Mouse (Mus musculus): ENCODE measurements around the gene Nfia. TPM values are rescaled to one million over a fixed set of nuclear protein-coding genes. Genes with fewer than 3 reads are reported as not detected.

The Nfia gene
- polyA plus RNA-seq, 1 experiment, result 8.1 TPM

DNA sequence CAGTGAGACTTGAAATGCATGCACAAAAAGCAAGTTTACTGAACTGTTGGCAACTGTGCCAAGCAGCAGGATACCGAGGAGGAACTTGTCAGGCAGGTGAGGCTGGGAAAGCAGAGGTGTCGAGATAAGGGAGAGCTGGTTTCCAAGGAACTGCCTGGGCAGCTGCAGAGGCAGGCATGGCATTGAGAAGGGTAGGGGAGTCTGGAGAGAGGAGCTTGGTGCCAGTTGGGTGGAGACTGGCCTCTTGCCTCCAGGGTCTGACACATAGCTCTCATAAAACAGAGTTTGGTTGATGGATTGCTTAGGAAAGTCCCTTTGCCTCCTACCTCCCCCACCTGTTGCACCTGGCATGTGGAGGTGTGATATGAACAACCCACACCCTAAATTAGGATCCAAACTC is 358.3 kb downstream of the Nfia start:
- no peaks in the 10 kb centered on the region for H3K4me1 ChIP-seq (ENCODE audit: control insufficient read depth, insufficient read depth, low read length)
- no peak overlapping the region for H3K27ac ChIP-seq (ENCODE audit: insufficient read depth, low read depth, low read length)
- H3K4me3 ChIP-seq (ENCODE audit: insufficient read depth, low read length), result no peak overlapping the region
- TF ChIP-seq POLR2A (IDR thresholded peaks at IDR 0.05; ENCODE audit: borderline replicate concordance, low read depth, low read length), result no peak

DNA sequence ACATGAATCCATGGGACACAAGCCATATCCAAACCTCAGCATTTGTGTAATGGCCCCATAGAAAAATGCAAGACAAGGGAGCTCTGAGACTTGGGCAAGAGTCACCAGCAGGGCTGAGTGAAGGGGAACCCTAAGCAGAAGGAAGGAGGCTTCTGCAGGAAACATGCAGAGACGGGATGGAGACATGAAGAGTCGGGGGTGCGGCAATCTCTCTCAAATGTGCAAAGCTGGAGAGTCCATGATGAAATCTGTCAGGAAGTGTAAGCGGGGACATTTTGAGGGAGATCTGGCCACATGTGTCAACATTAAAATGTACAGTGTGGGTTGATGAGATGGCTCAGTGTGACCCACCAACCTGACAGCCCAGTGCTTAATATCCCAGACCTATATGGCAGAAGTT is 361.5 kb downstream of the Nfia start:
- Histone ChIP-seq H3K4me1 (ENCODE audit: control insufficient read depth, insufficient read depth, low read length) (no peaks in the 10 kb centered on the region), H3K27ac (ENCODE audit: insufficient read depth, low read depth, low read length) (no peak overlapping the region), H3K4me3 (ENCODE audit: insufficient read depth, low read length) (no peak overlapping the region)
- TF ChIP-seq CTCF (IDR thresholded peaks at IDR 0.05; ENCODE audit: low read depth, low read length) (no peak), POLR2A (IDR thresholded peaks at IDR 0.05; ENCODE audit: borderline replicate concordance, low read depth, low read length) (no peak)

DNA sequence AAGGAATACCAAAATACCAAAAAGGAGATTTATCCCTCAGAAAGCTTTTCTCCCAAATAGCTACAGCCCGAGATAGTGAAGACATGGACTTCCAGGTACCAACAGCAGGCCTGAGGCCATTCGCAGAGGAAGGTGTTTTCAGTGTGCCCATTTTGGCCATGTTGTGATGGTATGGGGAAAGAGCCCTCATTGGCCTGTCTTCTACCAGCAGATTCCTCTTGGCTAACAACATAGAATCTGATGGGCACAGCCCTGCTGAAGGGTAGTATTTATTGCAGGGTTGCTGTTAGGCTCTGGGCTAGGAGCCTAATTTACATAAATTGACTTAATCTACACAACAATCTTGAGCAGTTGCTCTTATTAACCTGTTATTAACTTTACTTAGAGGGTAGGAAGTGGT is 363.5 kb downstream of the Nfia start:
- Histone ChIP-seq H3K4me3 (ENCODE audit: insufficient read depth, low read length) (no peak overlapping the region), H3K27ac (ENCODE audit: insufficient read depth, low read depth, low read length) (no peak overlapping the region), H3K4me1 (ENCODE audit: control insufficient read depth, insufficient read depth, low read length) (no peaks in the 10 kb centered on the region)
- no peak for TF ChIP-seq POLR2A (IDR thresholded peaks at IDR 0.05; ENCODE audit: borderline replicate concordance, low read depth, low read length)
- TF ChIP-seq CTCF (IDR thresholded peaks at IDR 0.05; ENCODE audit: low read depth, low read length), result no peak

DNA sequence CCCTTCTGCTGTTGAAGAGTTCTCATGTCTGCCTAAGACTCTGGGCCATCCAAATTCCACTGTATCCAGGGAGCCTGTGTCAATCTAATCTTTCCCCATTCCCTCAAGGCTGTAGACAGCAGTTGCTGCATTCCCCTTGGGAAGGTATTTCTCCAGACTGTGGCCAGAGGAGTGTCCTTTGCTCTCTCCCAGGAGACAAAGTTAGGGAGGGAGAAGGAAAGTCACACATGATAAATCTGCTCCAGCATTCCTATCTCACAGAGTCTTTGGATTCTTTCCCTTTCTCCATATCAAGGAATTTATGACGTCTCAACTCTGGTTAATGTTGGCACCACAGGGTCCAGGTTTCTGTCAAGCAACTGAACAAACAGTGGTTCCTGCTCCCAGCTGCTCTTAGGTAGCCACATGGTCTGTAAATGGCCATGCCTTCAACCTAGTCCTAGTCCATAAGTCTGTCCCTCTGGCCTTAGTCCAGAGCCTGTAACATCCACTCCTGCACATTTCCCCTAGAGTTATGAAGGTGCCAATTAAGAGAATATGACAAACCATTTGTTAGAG is 370.4 kb downstream of the Nfia start:
- no peak overlapping the region for H3K27ac ChIP-seq (ENCODE audit: insufficient read depth, low read depth, low read length)
- H3K4me3 ChIP-seq (ENCODE audit: insufficient read depth, low read length), result no peak overlapping the region
- TF ChIP-seq CTCF (IDR thresholded peaks at IDR 0.05; ENCODE audit: low read depth, low read length) (no peak), POLR2A (IDR thresholded peaks at IDR 0.05; ENCODE audit: borderline replicate concordance, low read depth, low read length) (no peak)
- no peaks in the 10 kb centered on the region for H3K4me1 ChIP-seq (ENCODE audit: control insufficient read depth, insufficient read depth, low read length)

DNA sequence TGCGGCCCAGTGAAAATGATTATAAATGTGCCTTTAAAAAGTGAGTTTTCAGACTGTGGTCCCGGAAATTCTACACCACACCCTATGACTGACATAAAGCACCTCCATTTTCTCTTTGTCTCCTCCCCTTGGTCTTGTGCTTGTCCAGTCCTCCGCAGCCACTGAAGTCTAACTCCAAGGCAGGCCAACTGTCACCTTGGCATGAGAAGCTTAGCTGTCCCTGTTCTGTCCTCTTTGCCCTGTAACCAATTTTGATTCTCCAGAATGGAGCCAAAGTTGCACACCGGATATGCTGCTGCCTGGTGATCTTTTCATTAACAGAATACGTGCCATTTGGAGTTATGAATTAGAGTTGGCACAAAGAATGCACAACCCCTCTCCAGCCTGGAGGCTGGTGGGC is 378.0 kb downstream of the Nfia start:
- no peak overlapping the region for H3K27ac ChIP-seq (ENCODE audit: insufficient read depth, low read depth, low read length)
- TF ChIP-seq POLR2A (IDR thresholded peaks at IDR 0.05; ENCODE audit: borderline replicate concordance, low read depth, low read length) (no peak), CTCF (IDR thresholded peaks at IDR 0.05; ENCODE audit: low read depth, low read length) (no peak)
- H3K4me3 ChIP-seq (ENCODE audit: insufficient read depth, low read length), result no peak overlapping the region
- no peaks in the 10 kb centered on the region for H3K4me1 ChIP-seq (ENCODE audit: control insufficient read depth, insufficient read depth, low read length)

DNA sequence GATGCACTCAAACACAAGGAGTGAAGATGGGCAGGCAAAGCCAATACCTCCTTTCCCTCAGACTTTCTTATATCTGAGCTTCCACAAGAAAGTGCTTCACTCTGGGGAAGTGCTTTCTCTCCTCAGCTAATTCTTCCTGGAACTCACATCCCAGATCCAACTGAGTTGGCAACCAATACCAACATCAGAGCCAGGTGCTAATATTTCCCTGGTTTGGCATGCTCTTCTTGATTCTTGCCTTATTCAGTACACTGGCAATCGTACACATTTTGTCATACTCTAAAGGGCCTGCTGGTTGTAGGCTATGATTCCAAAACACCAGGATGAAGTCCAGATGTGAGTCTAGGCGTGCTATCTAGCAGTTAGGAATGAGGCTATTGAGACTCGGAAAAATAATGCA is 385.4 kb downstream of the Nfia start:
- H3K27ac ChIP-seq (ENCODE audit: insufficient read depth, low read depth, low read length), result no peak overlapping the region
- no peak for TF ChIP-seq CTCF (IDR thresholded peaks at IDR 0.05; ENCODE audit: low read depth, low read length)
- no peak for TF ChIP-seq POLR2A (IDR thresholded peaks at IDR 0.05; ENCODE audit: borderline replicate concordance, low read depth, low read length)
- H3K4me1 ChIP-seq (ENCODE audit: control insufficient read depth, insufficient read depth, low read length), result no peaks in the 10 kb centered on the region
- H3K4me3 ChIP-seq (ENCODE audit: insufficient read depth, low read length), result no peak overlapping the region

DNA sequence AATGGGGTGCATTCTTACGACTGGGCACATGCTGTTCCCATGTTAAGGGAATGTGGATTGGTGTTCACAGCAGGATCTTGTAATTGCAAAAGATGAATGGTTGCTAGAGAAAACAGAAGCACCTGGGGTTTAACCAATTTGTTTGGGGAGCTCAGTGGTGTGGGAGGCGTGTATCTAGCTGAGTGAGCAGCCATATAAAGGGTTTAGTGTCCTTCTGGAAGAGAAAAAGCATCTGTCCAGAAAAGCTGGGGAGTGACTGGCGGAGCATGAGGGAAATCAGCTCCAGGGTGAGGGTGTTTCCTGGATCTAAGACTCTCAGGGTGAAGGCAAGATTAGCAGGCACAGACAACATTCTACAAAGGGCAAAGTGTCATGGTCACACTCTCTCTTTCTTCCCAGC is 393.8 kb downstream of the Nfia start:
- no peak overlapping the region for H3K4me3 ChIP-seq (ENCODE audit: insufficient read depth, low read length)
- no peak for TF ChIP-seq CTCF (IDR thresholded peaks at IDR 0.05; ENCODE audit: low read depth, low read length)
- H3K27ac ChIP-seq (ENCODE audit: insufficient read depth, low read depth, low read length), result no peak overlapping the region
- no peaks in the 10 kb centered on the region for H3K4me1 ChIP-seq (ENCODE audit: control insufficient read depth, insufficient read depth, low read length)

Other genes with a start within 250 kb of the Nfia start
- not detected in 2 replicates for gene E130114P18Rik, start 5.3 kb downstream of the Nfia start, polyA plus RNA-seq (2012; ENCODE audit: insufficient read depth, insufficient read length, missing spikeins)

All from bone marrow macrophage, adult 2 months (primary cell).